In genomic region chr11:83853221-83853792, GRCm38 (mm10) we compare ENCODE assay signal across 8 mouse cellular contexts. TPM values are rescaled to one million over a fixed set of nuclear protein-coding genes. Genes with fewer than 3 reads are reported as not detected.
A peak's percentile ranks its signal among the peaks of the same experiment; 100 is the strongest.
DNase-seq lines count a peak whose midpoint lies in the region; ATAC-seq and TF ChIP-seq lines count a peak whose summit lies in the region.

No protein-coding gene starts in this region.

- TF ChIP-seq POLR2A in testis, adult 2 months (IDR thresholded peaks at IDR 0.05; ENCODE audit: control insufficient read depth, low read depth, low read length) = no peak
- no peak for TF ChIP-seq POLR2A in limb, embryonic 14.5 days (IDR thresholded peaks at IDR 0.05; ENCODE audit: borderline replicate concordance, extremely low read depth, insufficient read depth, insufficient read length)

- H3K36me3 ChIP-seq in testis, adult 2 months (ENCODE audit: control insufficient read depth, insufficient read depth, low read length) = no peaks in the 10 kb centered on the region
- H3K36me3 ChIP-seq in limb, embryonic 14.5 days (ENCODE audit: control insufficient read depth, insufficient read depth, low read length) = no peaks in the 10 kb centered on the region
- H3K36me3 ChIP-seq in hindbrain, embryonic 13.5 days = no peaks in the 10 kb centered on the region

- under 1% methylated on average over 29 of the region's 33 CpGs for WGBS in limb, embryonic 14.5 days
- WGBS in hindbrain, embryonic 13.5 days = under 1% methylated on average over 33 of the region's 33 CpGs

- no peak overlapping the region for H3K27ac ChIP-seq in testis, adult 2 months (ENCODE audit: control insufficient read depth, insufficient read depth, low read depth, low read length)
- no peak overlapping the region for H3K27ac ChIP-seq in limb, embryonic 14.5 days (replicated peaks; ENCODE audit: low read depth, low read length)
- no peak overlapping the region for H3K27ac ChIP-seq in hindbrain, embryonic 13.5 days

- peaks cover 13% of the 10 kb centered on the region for H3K27me3 ChIP-seq in testis, adult 2 months (ENCODE audit: control insufficient read depth, insufficient read depth, low read length)
- peaks cover 68% of the 10 kb centered on the region for H3K27me3 ChIP-seq in limb, embryonic 14.5 days (ENCODE audit: control insufficient read depth, insufficient read depth, low read length)
- peaks cover 93% of the 10 kb centered on the region for H3K27me3 ChIP-seq in hindbrain, embryonic 13.5 days

- no peak for ATAC-seq in limb, embryonic 14.5 days (ENCODE audit: low FRiP score, low read depth)
- no peak for ATAC-seq in hindbrain, embryonic 13.5 days (ENCODE audit: low FRiP score)

- peak overlapping the region; percentile 27 for H3K4me3 ChIP-seq in testis, adult 2 months (ENCODE audit: control insufficient read depth, low read depth, low read length)
- peak overlapping the region; percentile 14 for H3K4me3 ChIP-seq in limb, embryonic 14.5 days (replicated peaks; ENCODE audit: low read length)
- no peak overlapping the region for H3K4me3 ChIP-seq in hindbrain, embryonic 13.5 days

- TF ChIP-seq CTCF in testis, adult 2 months (IDR thresholded peaks at IDR 0.05; ENCODE audit: control insufficient read depth, insufficient read depth, insufficient replicate concordance, low read depth, low read length) = no peak

- no peak overlapping the region for H3K4me2 ChIP-seq in limb, embryonic 14.5 days (replicated peaks; ENCODE audit: low read depth, low read length, severe bottlenecking)
- no peak overlapping the region for H3K4me2 ChIP-seq in hindbrain, embryonic 13.5 days

- H3K9me3 ChIP-seq in limb, embryonic 14.5 days (ENCODE audit: control insufficient read depth, low read length) = no peaks in the 10 kb centered on the region
- H3K9me3 ChIP-seq in hindbrain, embryonic 13.5 days = no peaks in the 10 kb centered on the region

- DNase-seq in cerebellum, postnatal 25 days = peak; percentile 5 to 6
- no peak for DNase-seq in cerebellum, adult 9-11 months
- DNase-seq in testis, postnatal 14 days (ENCODE audit: low spot score) = no peak
- no peak for DNase-seq in limb, embryonic 14.5 days (ENCODE audit: low spot score)
- peak; percentile 21 to 39 for DNase-seq in urinary bladder, postnatal 36 days (ENCODE audit: low spot score in 2 of 2)
- no peak for DNase-seq in adrenal gland, postnatal 4 days (ENCODE audit: low spot score in 2 of 2)

- H3K9ac ChIP-seq in limb, embryonic 14.5 days (ENCODE audit: low read depth, low read length, severe bottlenecking) = no peak overlapping the region
- no peak overlapping the region for H3K9ac ChIP-seq in hindbrain, embryonic 13.5 days

- peaks cover 23% of the 10 kb centered on the region for H3K4me1 ChIP-seq in testis, adult 2 months (ENCODE audit: control insufficient read depth, insufficient read depth, low read length)
- peaks cover 8% of the 10 kb centered on the region; the same call in 1 of the 2 replicates for H3K4me1 ChIP-seq in limb, embryonic 14.5 days (ENCODE audit: control insufficient read depth, insufficient read depth, low read length)
- H3K4me1 ChIP-seq in hindbrain, embryonic 13.5 days (replicated peaks) = peaks cover 23% of the 10 kb centered on the region

RNA-seq across cellular contexts. Expression of gene Hnf1b, which starts 3.4 kb away (rescaled TPM):
- polyA plus RNA-seq in testis, adult 2 months (2012; rRNA removed) = 37.1 and 40.7 TPM in 2 replicates
- polyA plus RNA-seq in limb, embryonic 14.5 days (2012; rRNA removed) = 0.04 TPM in 1 of 2 replicates, not detected in the other
- 0.08 TPM in 1 of 2 replicates, not detected in the other for polyA plus RNA-seq in limb, embryonic 14.5 days (2014; fragmentation: Nextera tagmentation; extraction: Ambion mirVana)
- total RNA-seq in adrenal gland, postnatal 4 days (2021) = 10 to 100 TPM in 1 of 2 experiments, 1 to 10 TPM in 1; 2.2 to 22.2 TPM
- polyA plus RNA-seq in hindbrain, embryonic 13.5 days (2015; fragmentation: Nextera tagmentation; extraction: Ambion mirVana) = 0.10 and 0.19 TPM in 2 replicates

Comparison
In these comparisons a context has a peak if more than half of its experiments do, and no peak if none do; other contexts are left out.
1. DNase-seq: peak in cerebellum, postnatal 25 days (2 of 2) and urinary bladder, postnatal 36 days (2 of 2); none in cerebellum, adult 9-11 months (single experiment), testis, postnatal 14 days (single experiment), limb, embryonic 14.5 days (single experiment) and adrenal gland, postnatal 4 days (0 of 2).
2. RNA of gene Hnf1b, which starts 3.4 kb away (polyA plus RNA-seq): 37.1 to 40.7 TPM in testis, adult 2 months; 0.10 to 0.19 TPM in hindbrain, embryonic 13.5 days and 0.04 to 0.08 TPM in limb, embryonic 14.5 days; every median in the first group is over 10 times any median in the second.